Mouse (Mus musculus) thymus, adult 2 months (tissue): ENCODE data around the gene L2hgdh. TPM values are rescaled to one million over a fixed set of nuclear protein-coding genes. Genes with fewer than 3 reads are reported as not detected.

Source experiments
- DNase-seq: peaks from one replicate; pipeline ENCODE4 v3.0.0; 2021
- H3K27ac ChIP-seq: fragments of 200-500 bp; 2 replicates; pipeline ENCODE4 v1.5.1; 2012; ENCODE audit warnings: low read length, control low read depth; ENCODE audit not compliant: control insufficient read depth, insufficient read depth
- H3K27me3 ChIP-seq: fragments of 200-500 bp; 2 replicates; pipeline ENCODE4 v1.6.1; 2012; ENCODE audit warnings: mild to moderate bottlenecking, low read length, moderate library complexity, mixed read lengths; ENCODE audit not compliant: control insufficient read depth, insufficient read depth
- H3K36me3 ChIP-seq: fragments of 200-500 bp; 2 replicates; pipeline ENCODE4 v1.6.1; 2012; ENCODE audit warnings: mild to moderate bottlenecking, low read length, moderate library complexity; ENCODE audit not compliant: control insufficient read depth, insufficient read depth
- H3K4me1 ChIP-seq: fragments of 200-500 bp; replicated peaks from 2 replicates; pipeline ENCODE4 v1.6.1; 2012; ENCODE audit warnings: low read length; ENCODE audit not compliant: control insufficient read depth, insufficient read depth
- H3K4me3 ChIP-seq: fragments of 200-500 bp; 2 replicates; pipeline ENCODE4 v1.5.1; 2012; ENCODE audit warnings: mild to moderate bottlenecking, low read length, control low read depth, moderate library complexity; ENCODE audit not compliant: control insufficient read depth, insufficient read depth
- CTCF ChIP-seq: fragments of 200-500 bp; IDR thresholded peaks from 2 replicates; pipeline ENCODE4 v1.5.1; 2012; ENCODE audit warnings: mild to moderate bottlenecking, control low read depth, low read length, moderate library complexity, borderline replicate concordance; ENCODE audit not compliant: control insufficient read depth, poor library complexity, insufficient read depth; ENCODE audit errors: extremely low read depth
- POLR2A ChIP-seq: fragments of 200-500 bp; IDR thresholded peaks from 2 replicates; pipeline ENCODE4 v1.6.1; 2012; ENCODE audit warnings: mild to moderate bottlenecking, low read length, control low read depth, moderate library complexity; ENCODE audit not compliant: control insufficient read depth, poor library complexity, insufficient read depth; ENCODE audit errors: extremely low read depth
- WGBS: fragments of 180-500 bp; shearing (Covaris S2); methylation state at CpG from one replicate; pipeline ENCODE4 v1.1.7; 2018; 5-methylcytosine and 5-hydroxymethylcytosine counted together
- polyA plus RNA-seq: library from polyadenylated mRNA; depleted of rRNA; stranded (reverse); fragments of >200 nt; gene quantifications from 2 replicates; pipeline ENCODE4 v1.2.3, GENCODE M21; 2012; rRNA removed

Gene L2hgdh
- polyA plus RNA-seq = 4.0 and 5.0 TPM in 2 replicates

DNA sequence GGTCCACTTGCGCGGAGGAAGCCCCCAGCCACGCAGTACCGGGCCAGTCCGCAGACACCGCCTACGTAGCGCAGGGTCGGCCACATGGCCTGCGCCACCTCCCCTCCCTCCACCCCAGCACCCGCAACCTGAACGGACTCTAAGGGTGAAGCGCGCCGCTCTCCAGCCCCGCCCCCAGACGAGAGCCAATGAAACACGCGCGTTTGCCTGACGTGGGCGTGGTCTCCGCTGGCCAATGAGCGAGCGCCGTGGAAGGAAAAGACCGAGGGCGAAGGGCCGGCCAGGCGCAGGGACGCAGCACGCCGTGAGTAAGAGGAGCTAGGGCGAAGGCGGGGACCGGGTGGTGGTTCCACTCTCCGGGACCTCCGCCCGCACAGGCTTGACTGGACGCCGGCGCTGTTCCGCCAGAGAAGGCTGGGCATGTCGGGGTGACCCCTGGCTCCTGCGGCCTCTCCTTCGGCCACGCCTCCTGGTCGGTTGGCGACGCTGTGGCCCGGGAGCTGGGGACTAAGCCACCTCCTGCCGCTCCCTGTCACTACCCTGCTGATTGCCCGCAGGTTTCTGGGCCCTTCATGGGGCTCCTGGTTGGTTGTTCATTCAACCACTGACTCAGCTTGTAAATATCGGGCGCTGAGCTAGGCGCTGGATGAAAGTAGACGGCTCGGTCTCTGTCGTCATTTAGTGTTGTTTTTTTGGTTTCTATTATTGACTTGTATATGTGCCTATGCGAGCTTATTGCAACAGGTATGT, at the start of gene L2hgdh, which contains the start of gene Atp5s:
Gene L2hgdh, minus strand, starts transcription at position 163 of the 750 bp plus-strand sequence.
Gene Atp5s, plus strand, starts transcription at position 240 of the 750 bp plus-strand sequence.
- Histone ChIP-seq H3K36me3 (no peaks in the 10 kb centered on the region), H3K4me3 (peak within 1 kb of the TSS; percentile 77), H3K27me3 (no peaks in the 10 kb centered on the region), H3K27ac (no peak within 1 kb of the TSS), H3K4me1 (peaks cover 8% of the 10 kb centered on the region)
- DNase-seq = peak; percentile 97
- WGBS = under 1% methylated on average over 60 of the region's 60 CpGs
- TF ChIP-seq CTCF (no peak), POLR2A (peak; percentile 67)

DNA sequence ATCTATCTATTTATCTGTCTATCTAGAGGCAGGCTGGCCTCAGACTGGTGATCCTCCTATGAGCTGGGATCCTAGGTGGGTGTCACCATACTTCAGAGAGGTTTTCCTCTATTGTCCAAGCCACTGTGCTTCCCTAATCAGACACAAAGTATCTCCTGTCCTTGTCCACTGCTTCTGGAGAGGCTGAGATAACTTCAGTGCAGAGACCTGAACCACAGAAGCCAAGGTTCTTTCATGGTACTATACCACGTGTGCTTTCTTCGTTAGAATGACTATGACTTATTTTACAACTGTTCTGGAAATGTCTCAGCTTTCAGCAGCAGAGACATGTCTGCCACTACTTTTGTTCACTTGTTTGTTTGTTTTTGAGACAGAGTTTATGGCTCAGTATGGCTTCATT, 44.2 kb upstream of the L2hgdh start:
- WGBS = 57% methylated on average over 2 of the region's 2 CpGs
- H3K4me3 ChIP-seq = no peak overlapping the region
- no peak for TF ChIP-seq POLR2A
- no peak for TF ChIP-seq CTCF

DNA sequence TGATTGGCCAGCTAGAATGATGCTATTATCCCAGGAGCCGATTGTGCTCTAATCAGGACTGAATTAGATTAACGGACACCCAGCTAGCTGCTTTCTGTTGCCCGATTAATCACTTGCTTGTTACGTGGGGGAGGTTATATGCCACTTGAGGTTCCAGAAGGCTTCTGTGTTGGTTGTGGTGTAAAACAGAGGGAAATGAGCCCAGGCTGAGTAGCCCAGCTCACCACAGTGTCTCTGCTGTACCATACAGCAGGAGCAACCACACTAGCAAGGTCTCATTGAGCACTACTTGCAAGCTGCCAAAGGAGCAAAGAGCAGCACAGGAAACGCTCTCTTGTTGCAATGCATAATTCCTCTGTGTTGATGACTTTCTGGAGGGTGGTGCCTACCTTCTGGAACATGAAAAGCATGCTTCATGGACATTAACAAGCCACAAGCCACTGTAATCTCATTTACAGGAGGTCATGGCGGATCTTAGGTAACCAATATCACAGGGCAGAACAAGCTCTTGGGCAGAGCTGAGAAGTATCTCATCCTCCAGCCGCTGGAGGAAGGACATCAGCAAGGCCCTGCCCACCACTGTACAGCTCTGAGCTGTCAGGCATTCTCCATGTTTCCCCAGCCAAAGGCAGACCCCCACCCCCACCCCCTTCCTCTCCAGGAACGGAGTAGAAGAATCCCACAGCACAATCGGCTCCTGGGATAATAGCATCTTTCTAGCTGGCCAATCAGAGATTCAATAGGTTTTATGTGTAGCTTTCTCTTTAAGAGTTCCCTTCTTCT, 43.0 kb upstream of the L2hgdh start:
- H3K4me3 ChIP-seq = no peak overlapping the region
- H3K27me3 ChIP-seq = no peaks in the 10 kb centered on the region
- H3K4me1 ChIP-seq = no peaks in the 10 kb centered on the region
- H3K27ac ChIP-seq = no peak overlapping the region
- 88% methylated on average over 9 of the region's 9 CpGs for WGBS
- TF ChIP-seq CTCF = no peak
- no peak for TF ChIP-seq POLR2A
- no peak for DNase-seq
- H3K36me3 ChIP-seq = no peaks in the 10 kb centered on the region

More for the DNA sequence above, 44.2 kb upstream of the L2hgdh start:
- no peak for DNase-seq
- Histone ChIP-seq H3K4me1 (no peaks in the 10 kb centered on the region), H3K27ac (no peak overlapping the region), H3K36me3 (no peaks in the 10 kb centered on the region), H3K27me3 (no peaks in the 10 kb centered on the region)

- WGBS = 92% methylated on average over 10 of the region's 10 CpGs
- H3K27me3 ChIP-seq = no peaks in the 10 kb centered on the region
- no peak overlapping the region for H3K27ac ChIP-seq
- TF ChIP-seq POLR2A (no peak), CTCF (no peak)
- H3K4me1 ChIP-seq = no peaks in the 10 kb centered on the region
- H3K4me3 ChIP-seq = no peak overlapping the region
- H3K36me3 ChIP-seq = no peaks in the 10 kb centered on the region
- DNase-seq = no peak
These were observed 41.7 kb upstream of the L2hgdh start for GRCm38 (mm10) chr12:69766185-69766904.

DNA sequence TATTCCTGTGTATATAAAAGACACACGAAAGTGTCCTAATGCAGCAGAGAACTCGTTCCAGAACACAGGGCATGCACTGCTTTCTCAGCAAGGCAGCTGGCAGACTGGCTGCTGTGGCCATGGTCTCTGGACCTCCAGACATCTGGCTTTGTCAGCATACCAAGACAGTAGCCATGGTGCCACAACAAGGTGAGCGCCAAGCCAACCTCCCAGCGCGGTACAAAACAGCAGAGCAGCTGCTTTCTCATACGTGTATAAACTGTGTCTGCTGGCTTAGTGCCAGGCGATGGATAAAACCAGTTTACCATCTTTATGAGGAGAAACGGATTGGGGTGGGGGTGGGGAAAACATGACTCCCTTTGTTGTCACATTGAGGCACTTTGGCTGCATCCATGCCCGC, 40.9 kb upstream of the L2hgdh start:
- H3K27ac ChIP-seq = no peak overlapping the region

GRCm38 (mm10) chr12:69761603-69762002, 36.9 kb upstream of the L2hgdh start:
- DNase-seq = no peak
- Histone ChIP-seq H3K27me3 (no peaks in the 10 kb centered on the region; the same call in 1 of the 2 replicates), H3K36me3 (no peaks in the 10 kb centered on the region), H3K4me3 (no peak overlapping the region), H3K4me1 (peaks cover 2% of the 10 kb centered on the region; the same call in 1 of the 2 replicates), H3K27ac (no peak overlapping the region)
- WGBS = 97% methylated on average over 2 of the region's 2 CpGs
- TF ChIP-seq CTCF (no peak), POLR2A (no peak)

More for the DNA sequence above, 40.9 kb upstream of the L2hgdh start:
- DNase-seq = no peak
- Histone ChIP-seq H3K4me1 (no peaks in the 10 kb centered on the region), H3K27me3 (no peaks in the 10 kb centered on the region), H3K4me3 (no peak overlapping the region), H3K36me3 (no peaks in the 10 kb centered on the region)
- TF ChIP-seq CTCF (no peak), POLR2A (no peak)
- WGBS = 91% methylated on average over 9 of the region's 9 CpGs
